Mouse (Mus musculus): ENCODE results near the gene Rad23a. TPM values are rescaled to one million over a fixed set of nuclear protein-coding genes. Genes with fewer than 3 reads are reported as not detected.
A peak's percentile ranks its signal among the peaks of the same experiment; 100 is the strongest.

Gene Rad23a
- polyA plus RNA-seq, 1 experiment, result 68.0 TPM

DNA sequence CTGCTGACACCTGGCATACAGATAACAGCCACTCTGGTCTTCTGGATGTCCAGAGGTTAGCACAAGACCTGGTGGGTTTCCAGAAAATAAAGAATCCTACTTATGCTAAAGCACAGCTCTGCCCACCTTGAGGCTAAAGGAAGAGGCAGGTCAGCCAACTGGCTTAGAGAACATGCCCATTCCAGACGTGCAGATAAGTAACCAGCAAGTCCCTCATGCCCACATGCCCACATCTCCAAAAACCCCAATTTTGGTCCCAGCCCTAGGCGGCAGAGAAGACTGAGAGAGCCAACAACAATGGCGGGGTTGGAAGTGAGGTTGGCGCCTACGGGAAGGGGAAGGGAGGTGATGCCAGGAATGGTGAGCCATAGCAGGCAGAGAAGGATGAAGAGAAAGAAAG lies 51.1 kb downstream of the Rad23a start:
- Histone ChIP-seq H3K27me3 (ENCODE audit: control insufficient read depth, insufficient read depth, low read length, poor library complexity, severe bottlenecking) (peaks cover 13% of the 10 kb centered on the region), H3K4me1 (ENCODE audit: control insufficient read depth, insufficient read depth, low read length) (no peaks in the 10 kb centered on the region), H3K4me3 (ENCODE audit: low read depth, low read length) (no peak overlapping the region), H3K9ac (ENCODE audit: low read depth, poor library complexity, severe bottlenecking) (no peak overlapping the region), H3K27ac (ENCODE audit: insufficient read depth, low read length) (no peak overlapping the region), H3K9me3 (replicated peaks; ENCODE audit: control insufficient read depth, insufficient read depth, low read length, poor library complexity, severe bottlenecking) (no peaks in the 10 kb centered on the region), H3K36me3 (ENCODE audit: control insufficient read depth, insufficient read depth, low read length, poor library complexity, severe bottlenecking) (no peaks in the 10 kb centered on the region)
- TF ChIP-seq CTCF (IDR thresholded peaks at IDR 0.05; ENCODE audit: low read depth, low read length), result no peak
- no peak for TF ChIP-seq POLR2A (IDR thresholded peaks at IDR 0.05; ENCODE audit: insufficient read depth, low read length)
- TF ChIP-seq EP300 (IDR thresholded peaks at IDR 0.05; ENCODE audit: insufficient read depth, low read depth, low read length), result no peak

DNA sequence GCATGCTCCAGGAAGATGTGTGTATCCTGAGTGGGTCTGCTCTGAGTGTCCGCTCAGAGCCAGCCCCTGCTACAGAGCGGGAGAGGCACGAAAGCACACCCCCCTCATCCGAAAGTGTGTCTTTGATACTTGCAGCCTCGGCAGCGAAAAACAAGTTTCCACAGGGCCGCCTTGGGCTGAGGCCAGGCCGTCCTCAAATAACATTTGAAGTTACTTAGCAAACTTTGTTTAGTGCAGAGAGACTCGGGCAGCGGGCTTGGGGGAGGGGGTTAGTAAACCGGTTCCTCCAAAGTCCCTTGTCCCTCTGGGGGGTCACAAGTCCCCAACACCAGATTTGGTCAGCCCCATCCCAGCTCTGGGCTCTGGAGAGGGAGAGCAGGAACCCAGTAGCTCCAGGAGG lies 51.6 kb downstream of the Rad23a start:
- Histone ChIP-seq H3K36me3 (ENCODE audit: control insufficient read depth, insufficient read depth, low read length, poor library complexity, severe bottlenecking) (no peaks in the 10 kb centered on the region), H3K9me3 (replicated peaks; ENCODE audit: control insufficient read depth, insufficient read depth, low read length, poor library complexity, severe bottlenecking) (no peaks in the 10 kb centered on the region), H3K27ac (ENCODE audit: insufficient read depth, low read length) (no peak overlapping the region), H3K9ac (ENCODE audit: low read depth, poor library complexity, severe bottlenecking) (no peak overlapping the region), H3K4me3 (ENCODE audit: low read depth, low read length) (no peak overlapping the region), H3K4me1 (ENCODE audit: control insufficient read depth, insufficient read depth, low read length) (no peaks in the 10 kb centered on the region), H3K27me3 (ENCODE audit: control insufficient read depth, insufficient read depth, low read length, poor library complexity, severe bottlenecking) (peaks cover 17% of the 10 kb centered on the region)
- TF ChIP-seq EP300 (IDR thresholded peaks at IDR 0.05; ENCODE audit: insufficient read depth, low read depth, low read length) (no peak), CTCF (IDR thresholded peaks at IDR 0.05; ENCODE audit: low read depth, low read length) (no peak), POLR2A (IDR thresholded peaks at IDR 0.05; ENCODE audit: insufficient read depth, low read length) (no peak)

DNA sequence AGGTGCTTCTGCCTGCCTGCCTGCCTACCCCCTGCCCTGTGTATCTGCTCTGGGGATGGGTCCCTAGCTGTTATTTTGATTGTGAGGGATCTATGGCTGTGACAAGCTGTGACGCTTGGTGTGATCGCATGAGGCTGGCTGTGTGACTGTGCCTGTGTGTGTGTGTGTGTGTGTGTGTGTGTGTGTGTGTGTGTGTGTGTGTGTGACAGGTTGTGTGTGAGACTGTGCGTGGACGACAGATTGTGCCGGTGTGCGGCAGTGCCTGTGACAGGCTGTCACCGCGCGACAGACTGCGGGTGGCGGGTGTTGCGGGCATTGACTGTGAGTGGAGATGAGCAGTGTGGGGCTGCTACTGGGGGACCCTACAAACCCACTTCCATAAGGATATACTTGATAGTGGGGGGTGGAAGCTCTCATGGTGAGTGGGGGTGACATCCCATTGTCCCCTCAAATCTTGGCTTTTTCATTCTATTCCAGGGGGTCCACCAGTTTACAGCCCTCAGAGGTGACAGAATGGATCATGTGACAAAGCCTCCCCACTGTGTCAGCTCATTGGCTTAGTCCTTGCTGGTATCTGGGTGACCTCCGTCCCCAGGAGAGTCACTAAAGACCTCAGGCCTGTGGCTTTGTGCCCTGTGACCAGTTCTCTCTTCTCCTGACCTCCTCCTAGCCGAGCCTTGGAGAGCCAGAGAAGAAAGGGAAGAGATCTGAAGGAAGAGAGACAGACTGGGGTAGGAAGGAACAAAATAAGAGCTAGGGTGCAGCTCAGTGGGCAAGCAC lies 52.8 kb downstream of the Rad23a start:
- Histone ChIP-seq H3K9ac (ENCODE audit: low read depth, poor library complexity, severe bottlenecking) (no peak overlapping the region), H3K4me1 (ENCODE audit: control insufficient read depth, insufficient read depth, low read length) (no peaks in the 10 kb centered on the region), H3K27me3 (ENCODE audit: control insufficient read depth, insufficient read depth, low read length, poor library complexity, severe bottlenecking) (peaks cover 26% of the 10 kb centered on the region), H3K9me3 (replicated peaks; ENCODE audit: control insufficient read depth, insufficient read depth, low read length, poor library complexity, severe bottlenecking) (no peaks in the 10 kb centered on the region), H3K4me3 (ENCODE audit: low read depth, low read length) (no peak overlapping the region), H3K36me3 (ENCODE audit: control insufficient read depth, insufficient read depth, low read length, poor library complexity, severe bottlenecking) (no peaks in the 10 kb centered on the region), H3K27ac (ENCODE audit: insufficient read depth, low read length) (no peak overlapping the region)
- TF ChIP-seq POLR2A (IDR thresholded peaks at IDR 0.05; ENCODE audit: insufficient read depth, low read length) (no peak), CTCF (IDR thresholded peaks at IDR 0.05; ENCODE audit: low read depth, low read length) (no peak), EP300 (IDR thresholded peaks at IDR 0.05; ENCODE audit: insufficient read depth, low read depth, low read length) (no peak)

DNA sequence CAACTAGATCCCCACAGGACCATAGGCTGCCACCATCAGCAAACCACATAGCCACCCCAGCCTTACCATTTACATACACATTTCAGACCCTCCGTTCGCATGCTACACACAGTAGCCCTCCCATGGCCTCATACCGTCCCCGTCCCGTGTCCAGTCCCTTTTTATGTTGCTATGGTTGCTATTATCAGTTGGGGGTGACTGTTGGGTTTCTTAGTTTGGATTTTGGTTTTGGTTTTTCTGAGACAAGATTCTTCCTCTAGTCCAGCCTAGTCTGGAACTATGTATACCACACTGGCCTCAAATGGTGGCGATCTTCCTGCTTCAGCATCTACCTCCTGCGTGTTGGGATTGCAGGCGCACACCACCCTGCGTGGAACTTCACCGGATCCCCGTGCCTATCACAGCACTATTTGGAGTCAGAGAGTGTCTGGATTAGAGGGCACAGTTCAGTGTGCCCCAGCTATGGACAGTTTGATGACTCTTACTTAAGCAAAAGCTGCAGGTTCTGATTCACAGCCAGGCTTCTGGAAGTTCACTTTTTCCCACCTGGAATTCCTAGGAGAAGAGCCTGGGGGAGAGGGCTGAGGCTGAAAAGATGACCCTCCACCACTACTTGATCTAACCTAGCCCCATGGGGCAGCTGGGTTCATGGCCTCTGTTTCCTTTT lies 53.5 kb downstream of the Rad23a start:
- H3K27me3 ChIP-seq (ENCODE audit: control insufficient read depth, insufficient read depth, low read length, poor library complexity, severe bottlenecking), result peaks cover 32% of the 10 kb centered on the region
- no peaks in the 10 kb centered on the region for H3K9me3 ChIP-seq (replicated peaks; ENCODE audit: control insufficient read depth, insufficient read depth, low read length, poor library complexity, severe bottlenecking)
- TF ChIP-seq CTCF (IDR thresholded peaks at IDR 0.05; ENCODE audit: low read depth, low read length), result no peak
- no peak for TF ChIP-seq POLR2A (IDR thresholded peaks at IDR 0.05; ENCODE audit: insufficient read depth, low read length)
- no peak for TF ChIP-seq EP300 (IDR thresholded peaks at IDR 0.05; ENCODE audit: insufficient read depth, low read depth, low read length)
- H3K4me3 ChIP-seq (ENCODE audit: low read depth, low read length), result no peak overlapping the region
- H3K4me1 ChIP-seq (ENCODE audit: control insufficient read depth, insufficient read depth, low read length), result no peaks in the 10 kb centered on the region
- H3K9ac ChIP-seq (ENCODE audit: low read depth, poor library complexity, severe bottlenecking), result no peak overlapping the region
- no peak overlapping the region for H3K27ac ChIP-seq (ENCODE audit: insufficient read depth, low read length)
- H3K36me3 ChIP-seq (ENCODE audit: control insufficient read depth, insufficient read depth, low read length, poor library complexity, severe bottlenecking), result no peaks in the 10 kb centered on the region

DNA sequence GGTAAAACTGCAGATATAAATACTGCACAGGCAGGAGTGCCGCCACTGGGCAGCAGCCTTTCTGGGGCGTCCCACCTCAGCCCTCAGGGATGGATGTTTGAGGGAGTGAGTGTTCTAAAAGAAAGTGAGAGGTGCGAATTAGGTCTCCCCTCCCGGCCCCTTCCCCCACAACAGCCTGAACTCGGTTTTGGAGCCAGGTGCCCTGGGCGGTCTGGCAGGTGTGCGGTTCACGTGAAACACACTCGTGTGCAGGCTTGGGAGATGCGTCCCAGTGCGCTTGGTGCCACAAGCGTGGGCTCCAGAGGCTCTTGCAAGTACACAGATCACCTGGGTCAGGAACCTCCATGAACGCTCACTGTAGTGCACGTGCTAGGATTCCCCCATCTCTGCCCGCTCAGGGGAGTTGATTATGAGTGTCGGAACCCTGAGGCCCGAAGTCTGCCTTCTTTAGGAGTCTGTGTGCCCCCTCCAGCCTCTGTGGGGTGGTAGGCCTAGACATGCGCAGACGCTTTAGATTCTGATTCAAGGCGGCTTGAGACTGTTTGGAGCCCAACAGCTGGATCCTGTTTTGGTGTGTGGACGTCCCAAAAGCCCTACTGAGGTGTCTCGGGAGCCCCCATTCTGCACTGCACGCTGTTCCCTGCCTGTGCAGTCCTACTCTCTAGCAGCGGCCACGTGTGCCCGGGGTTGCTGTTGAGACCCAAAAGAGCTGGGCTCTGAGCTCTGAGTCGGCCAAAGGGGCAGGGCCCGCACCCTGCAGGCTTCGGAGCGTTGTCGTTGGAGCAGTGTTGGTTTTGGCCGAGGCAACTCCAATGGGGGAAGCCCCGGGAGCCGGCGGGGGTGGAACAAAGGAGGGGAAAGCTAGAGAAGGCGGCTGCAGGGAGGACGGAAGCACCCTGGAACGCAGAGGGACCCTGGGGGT lies 54.4 kb downstream of the Rad23a start:
- H3K4me1 ChIP-seq (ENCODE audit: control insufficient read depth, insufficient read depth, low read length), result no peaks in the 10 kb centered on the region
- TF ChIP-seq POLR2A (IDR thresholded peaks at IDR 0.05; ENCODE audit: insufficient read depth, low read length) (no peak), EP300 (IDR thresholded peaks at IDR 0.05; ENCODE audit: insufficient read depth, low read depth, low read length) (no peak), CTCF (IDR thresholded peaks at IDR 0.05; ENCODE audit: low read depth, low read length) (no peak)
- H3K27me3 ChIP-seq (ENCODE audit: control insufficient read depth, insufficient read depth, low read length, poor library complexity, severe bottlenecking), result peaks cover 38% of the 10 kb centered on the region
- H3K9ac ChIP-seq (ENCODE audit: low read depth, poor library complexity, severe bottlenecking), result peak overlapping the region; percentile 4; the same call in 1 of the 2 replicates
- no peaks in the 10 kb centered on the region for H3K36me3 ChIP-seq (ENCODE audit: control insufficient read depth, insufficient read depth, low read length, poor library complexity, severe bottlenecking)
- peak overlapping the region; percentile 53 for H3K4me3 ChIP-seq (ENCODE audit: low read depth, low read length)
- no peak overlapping the region for H3K27ac ChIP-seq (ENCODE audit: insufficient read depth, low read length)
- no peaks in the 10 kb centered on the region for H3K9me3 ChIP-seq (replicated peaks; ENCODE audit: control insufficient read depth, insufficient read depth, low read length, poor library complexity, severe bottlenecking)

Data from ES-Bruce4 (cell line).